In genomic region chr2:170877515-170877914, GRCm38 (mm10) we compare ENCODE assay signal across 7 mouse cellular contexts.
DNase-seq lines count a peak whose midpoint lies in the region; ATAC-seq lines count a peak whose summit lies in the region.

No protein-coding gene starts in this region.

- no peaks in the 10 kb centered on the region for H3K36me3 ChIP-seq in limb, embryonic 10.5 days
- H3K36me3 ChIP-seq in midbrain, embryonic 16.5 days (ENCODE audit: control insufficient read depth, insufficient read depth, low read length), result no peaks in the 10 kb centered on the region
- no peaks in the 10 kb centered on the region for H3K36me3 ChIP-seq in splenic B cell, adult 2 months (ENCODE audit: control insufficient read depth, insufficient read depth, low read length, poor library complexity, severe bottlenecking)

- WGBS in limb, embryonic 10.5 days, result 2% methylated on average over 4 of the region's 4 CpGs
- 0% methylated on average over 4 of the region's 4 CpGs for WGBS in midbrain, embryonic 16.5 days

- H3K27ac ChIP-seq in limb, embryonic 10.5 days, result no peak overlapping the region
- no peak overlapping the region for H3K27ac ChIP-seq in midbrain, embryonic 16.5 days (ENCODE audit: low read length)

- peaks cover 10% of the 10 kb centered on the region; the same call in 1 of the 2 replicates for H3K4me1 ChIP-seq in limb, embryonic 10.5 days
- peaks cover 4% of the 10 kb centered on the region; the same call in 1 of the 2 replicates for H3K4me1 ChIP-seq in midbrain, embryonic 16.5 days (ENCODE audit: control insufficient read depth, insufficient read depth, low read length)

- no peaks in the 10 kb centered on the region for H3K9me3 ChIP-seq in limb, embryonic 10.5 days (replicated peaks)
- H3K9me3 ChIP-seq in midbrain, embryonic 16.5 days (replicated peaks; ENCODE audit: control insufficient read depth, low read length, poor library complexity, severe bottlenecking), result no peaks in the 10 kb centered on the region

- ATAC-seq in midbrain, embryonic 16.5 days, result peak; percentile 67

- no peak overlapping the region for H3K4me3 ChIP-seq in limb, embryonic 10.5 days
- no peak overlapping the region for H3K4me3 ChIP-seq in midbrain, embryonic 16.5 days (ENCODE audit: low read depth, low read length)

- H3K4me2 ChIP-seq in midbrain, embryonic 16.5 days (ENCODE audit: low read length), result no peak overlapping the region

- peak; percentile 80 to 81 for DNase-seq in adrenal gland, postnatal 36 days
- peak; percentile 84 for DNase-seq in embryo, embryonic 11.5 days (ENCODE audit: low read depth, low spot score)
- DNase-seq in gastrocnemius, postnatal 4 days (ENCODE audit: low spot score in 2 of 2), result peak; percentile 54 to 74
- DNase-seq in kidney, adult 18-20 months, result peak; percentile 83
- DNase-seq in limb, embryonic 10.5 days (ENCODE audit: low spot score), result peak; percentile 93
- peak; percentile 31 for DNase-seq in splenic B cell, adult 2 months (ENCODE audit: low read depth, low spot score)

- no peak overlapping the region for H3K9ac ChIP-seq in midbrain, embryonic 16.5 days (ENCODE audit: low read depth, low read length)

- peaks cover 25% of the 10 kb centered on the region for H3K27me3 ChIP-seq in limb, embryonic 10.5 days (ENCODE audit: low read depth, poor library complexity, severe bottlenecking)
- no peaks in the 10 kb centered on the region for H3K27me3 ChIP-seq in midbrain, embryonic 16.5 days (ENCODE audit: control insufficient read depth, insufficient read depth, low read depth, low read length)
- H3K27me3 ChIP-seq in splenic B cell, adult 2 months (ENCODE audit: control insufficient read depth, insufficient read depth, low read length, poor library complexity, severe bottlenecking), result no peaks in the 10 kb centered on the region

Comparison
In these comparisons a context has a peak if more than half of its experiments do, and no peak if none do; other contexts are left out.
1. DNase-seq: peak in every context shown above with its lines; median percentile 93 in limb, embryonic 10.5 days; 84 in embryo, embryonic 11.5 days; 83 in kidney, adult 18-20 months; 80 in adrenal gland, postnatal 36 days; 64 in gastrocnemius, postnatal 4 days; 31 in splenic B cell, adult 2 months.